Mouse (Mus musculus): Measurements from ENCODE around the gene Zfp688.
A peak's percentile ranks its signal among the peaks of the same experiment; 100 is the strongest.
"Not testable (repeated sequence)": the region's sequence is repeated elsewhere in the genome, so short reads cannot be mapped to it uniquely, and the experiment has no call there.

The Zfp688 gene

DNA sequence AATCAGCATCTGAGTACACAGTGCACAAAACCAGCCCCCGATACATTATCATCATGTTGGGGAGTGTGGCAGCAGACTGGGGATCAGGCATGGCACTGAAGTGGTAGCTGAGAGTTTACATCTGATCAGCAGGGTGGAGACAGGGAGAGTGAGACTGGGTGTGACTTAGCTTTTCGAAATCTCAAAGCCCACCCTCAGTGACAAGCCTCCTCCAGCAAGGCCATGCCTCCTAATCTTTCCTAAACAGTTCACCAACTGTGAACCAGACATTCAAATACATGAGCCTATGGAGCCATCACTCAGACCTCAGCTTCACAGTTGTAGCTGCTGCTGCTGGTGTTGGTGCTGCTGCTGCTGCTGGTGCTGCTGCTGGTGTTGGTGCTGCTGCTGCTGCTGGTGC, 10.4 kb downstream of the Zfp688 start:
- no peak for DNase-seq (ENCODE audit: low read depth, low spot score)

DNA sequence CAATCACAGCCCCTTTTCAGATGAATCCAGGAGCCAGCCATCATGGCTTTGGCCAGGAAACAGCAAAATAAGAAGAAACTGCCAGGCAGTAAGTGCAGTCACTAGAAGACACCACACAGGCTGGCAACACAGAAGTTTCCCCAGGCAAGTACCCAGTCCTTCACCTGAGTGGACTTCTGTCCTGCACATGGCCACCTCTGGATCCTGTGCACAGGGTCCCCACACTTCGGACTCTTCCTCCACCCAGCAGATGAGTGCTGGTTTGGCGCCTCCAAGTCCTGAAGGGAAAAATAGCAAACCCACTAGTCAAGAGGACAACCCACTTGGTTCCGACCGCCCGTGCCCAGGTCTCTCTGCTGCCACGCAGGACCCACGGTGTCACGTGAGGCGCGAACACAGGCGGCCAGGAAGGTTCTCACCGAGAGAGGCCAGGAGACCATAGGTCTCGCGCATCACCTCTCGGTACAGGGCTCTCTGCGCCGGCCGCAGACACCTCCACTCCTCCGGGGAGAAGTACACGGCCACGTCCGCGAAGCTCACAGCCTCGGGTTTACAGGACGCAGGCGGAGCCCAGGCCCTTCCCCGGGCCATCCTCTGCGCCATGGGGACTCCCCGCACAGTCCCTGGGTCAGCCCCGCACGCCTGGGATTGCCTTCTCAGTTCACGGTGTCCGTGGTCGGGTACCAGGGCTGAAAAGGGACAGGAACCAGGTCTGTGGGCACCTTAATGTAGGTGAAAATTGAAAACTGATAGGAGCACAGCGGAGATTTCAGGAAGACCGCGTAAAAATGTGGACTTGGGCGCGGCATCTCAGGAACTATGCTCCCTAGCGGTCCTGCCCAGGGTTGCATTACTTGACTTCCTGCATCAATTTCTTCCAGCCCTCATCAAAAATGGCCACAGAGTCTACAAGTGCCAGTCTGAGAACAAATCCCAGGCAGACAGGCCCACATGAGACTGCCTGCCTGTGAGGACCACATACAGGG, 15.6 kb downstream of the Zfp688 start, which contains the start of gene Zfp764:
Gene Zfp764 (minus strand): TSS at position 821 of the 986 bp plus-strand sequence.
- peak; percentile 75 for DNase-seq (ENCODE audit: low read depth, low spot score)

DNA sequence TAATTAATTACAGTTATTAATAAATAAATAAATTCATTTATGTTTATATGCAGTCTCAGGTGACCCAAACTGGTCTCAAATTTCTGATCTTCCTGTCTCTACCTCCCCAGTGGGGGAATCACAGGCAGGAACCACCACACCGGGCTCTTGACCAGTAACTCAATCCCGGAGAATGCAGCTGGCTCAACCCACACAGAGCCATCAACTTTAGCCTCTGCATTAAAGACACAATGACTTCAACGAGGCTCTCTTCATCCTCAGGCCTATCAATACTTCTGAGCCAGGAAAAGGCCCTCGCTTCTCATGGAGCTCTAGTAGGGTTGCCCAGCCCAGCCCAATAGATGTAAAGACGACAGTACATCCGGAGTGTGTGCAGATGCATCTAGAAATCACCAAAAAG, 17.8 kb downstream of the Zfp688 start:
- not testable (repeated sequence) for DNase-seq (ENCODE audit: low read depth, low spot score)

DNA sequence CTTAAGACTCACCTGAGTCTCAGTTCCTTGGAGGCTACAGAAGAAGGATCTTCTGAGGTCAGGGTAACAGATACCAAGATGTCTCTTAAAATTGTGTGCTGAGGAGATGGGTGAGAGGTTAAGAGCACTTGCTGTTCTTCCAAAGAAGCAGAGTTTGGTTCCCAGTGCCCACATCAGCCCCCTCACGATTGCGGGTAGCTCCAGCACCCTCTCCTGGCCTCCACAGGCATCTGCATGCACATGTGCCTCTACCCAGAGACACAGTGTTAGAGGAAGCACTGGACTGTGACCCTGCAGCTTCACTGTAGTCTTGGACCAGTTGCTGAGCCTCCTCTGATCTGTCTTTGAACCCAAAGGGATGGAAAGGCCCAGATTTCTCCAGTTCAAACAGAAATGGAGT, 18.9 kb downstream of the Zfp688 start:
- no peak for DNase-seq (ENCODE audit: low read depth, low spot score)

DNA sequence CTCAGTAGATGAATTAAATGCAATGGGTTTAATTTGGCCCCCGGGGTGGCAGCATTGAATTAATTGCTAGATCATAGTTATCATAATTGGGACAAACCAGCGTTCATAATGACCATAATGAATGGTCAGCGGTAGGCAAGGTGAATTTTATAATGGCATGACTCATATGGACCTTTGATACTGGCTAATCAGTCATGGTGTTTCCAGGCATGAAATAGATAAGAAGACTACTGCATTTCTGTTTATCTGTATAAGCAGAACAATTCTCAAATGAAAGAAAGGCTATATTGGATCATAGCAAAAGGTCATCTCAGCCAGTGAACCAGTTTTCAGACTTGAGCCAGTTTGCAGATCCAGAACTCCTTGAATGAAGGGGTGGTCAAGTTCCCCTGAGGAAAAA, 21.5 kb downstream of the Zfp688 start:
- no peak for DNase-seq (ENCODE audit: low read depth, low spot score)

DNA sequence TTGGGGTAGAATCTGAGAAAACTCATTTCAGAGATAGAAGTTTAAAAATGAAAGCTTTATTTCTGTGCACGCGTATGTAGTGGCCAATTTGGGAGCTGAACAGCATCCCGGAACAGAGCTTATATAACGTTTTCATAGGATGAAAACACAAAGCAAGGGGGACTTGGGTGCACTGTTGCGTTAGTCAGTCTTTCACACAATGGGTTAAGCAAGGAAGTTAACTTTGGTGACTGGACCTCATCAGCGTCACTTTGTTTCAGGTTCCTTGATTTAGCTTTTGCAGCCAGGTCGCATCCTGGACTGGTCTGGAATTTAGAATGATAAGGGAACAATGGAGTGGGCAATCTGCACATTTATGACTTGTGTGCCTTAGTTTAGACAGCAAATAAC, 27.9 kb downstream of the Zfp688 start:
- DNase-seq (ENCODE audit: low read depth, low spot score), result no peak

DNA sequence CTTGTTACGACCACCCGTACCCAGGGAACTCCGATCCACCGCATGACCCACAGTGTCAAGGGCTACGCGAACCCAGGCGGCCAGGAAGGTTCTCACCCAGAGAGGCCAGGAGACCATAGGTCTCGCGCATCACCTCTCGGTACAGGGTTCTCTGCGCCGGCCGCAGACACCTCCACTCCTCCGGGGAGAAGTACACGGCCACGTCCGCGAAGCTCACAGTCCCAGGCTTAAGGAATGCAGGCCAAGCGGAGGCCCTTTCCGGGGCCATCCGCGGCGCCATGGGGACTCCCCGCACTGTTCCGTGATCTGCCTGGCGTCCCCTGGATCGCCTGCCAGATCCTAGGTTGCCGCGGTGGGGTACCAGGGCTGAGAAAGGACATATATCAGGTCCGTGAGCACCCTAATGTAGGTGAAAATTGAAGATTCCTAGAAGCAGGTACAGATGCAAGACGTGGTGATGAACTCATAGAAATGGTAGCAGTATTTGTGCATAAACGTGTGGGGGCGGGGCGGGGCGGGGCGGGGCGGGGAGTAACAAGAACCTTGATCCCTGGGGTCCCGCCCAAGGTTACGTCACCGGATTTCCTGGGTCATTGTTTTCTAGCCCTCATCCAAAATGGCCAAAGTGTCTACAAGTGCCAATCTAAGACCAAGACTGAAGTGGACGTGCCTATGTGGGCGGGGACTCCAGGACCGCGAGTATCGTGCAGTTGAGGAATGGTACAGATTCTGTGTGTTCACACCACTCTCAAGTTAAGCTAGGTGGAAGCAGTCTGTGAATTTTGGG, 28.5 kb downstream of the Zfp688 start, which contains the start of gene E430018J23Rik:
Gene E430018J23Rik (minus strand): TSS at position 473 of the 787 bp plus-strand sequence.
- peak; percentile 98 for DNase-seq (ENCODE audit: low read depth, low spot score)

DNA sequence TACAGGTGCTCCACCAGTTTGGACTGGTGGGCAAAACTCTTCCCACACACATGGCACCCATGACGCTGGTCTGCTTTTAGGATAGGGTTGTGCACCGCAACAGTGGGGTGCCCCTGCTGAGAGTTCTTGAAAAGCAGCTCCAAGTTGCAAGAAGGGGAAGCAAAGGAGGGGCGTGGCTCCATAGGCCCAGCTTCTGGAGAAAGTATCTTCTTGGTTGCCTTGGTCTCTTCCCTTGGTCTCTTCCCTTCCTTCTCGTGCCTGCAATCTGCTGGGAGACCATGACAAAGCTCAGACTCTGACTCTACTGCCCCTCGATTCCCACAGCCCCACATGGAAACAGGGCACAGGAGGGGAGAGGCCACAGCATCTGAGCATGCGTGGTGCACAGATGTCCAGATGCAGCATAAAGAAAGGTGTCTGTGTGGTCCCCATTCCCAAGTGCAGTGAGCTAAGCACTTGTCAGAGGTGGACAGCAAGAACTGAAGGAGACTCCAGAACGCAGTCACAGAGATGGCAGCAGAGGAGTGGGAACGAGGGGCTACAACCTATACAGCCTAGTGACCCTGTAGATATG, 29.5 kb downstream of the Zfp688 start:
- no peak for DNase-seq (ENCODE audit: low read depth, low spot score)

DNA sequence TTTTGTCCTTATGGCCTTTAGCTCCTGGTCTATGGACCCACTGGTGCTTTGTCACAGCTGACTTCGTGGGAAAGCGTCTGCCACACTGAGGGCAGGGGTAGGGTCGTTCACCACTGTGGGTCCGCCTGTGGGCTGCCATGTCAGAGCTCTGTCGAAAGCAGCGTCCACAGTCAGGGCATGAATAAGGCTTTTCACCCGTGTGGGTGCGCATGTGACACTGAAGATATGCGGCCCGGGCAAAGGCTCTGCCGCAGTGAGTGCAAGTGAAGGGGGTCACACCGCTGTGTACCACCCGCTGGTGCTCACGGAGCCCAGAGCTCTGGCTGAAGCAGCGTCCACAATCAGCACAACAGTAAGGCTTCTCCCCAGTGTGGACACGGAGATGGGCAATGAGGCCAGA, 30.3 kb downstream of the Zfp688 start:
- no peak for DNase-seq (ENCODE audit: low read depth, low spot score)

DNA sequence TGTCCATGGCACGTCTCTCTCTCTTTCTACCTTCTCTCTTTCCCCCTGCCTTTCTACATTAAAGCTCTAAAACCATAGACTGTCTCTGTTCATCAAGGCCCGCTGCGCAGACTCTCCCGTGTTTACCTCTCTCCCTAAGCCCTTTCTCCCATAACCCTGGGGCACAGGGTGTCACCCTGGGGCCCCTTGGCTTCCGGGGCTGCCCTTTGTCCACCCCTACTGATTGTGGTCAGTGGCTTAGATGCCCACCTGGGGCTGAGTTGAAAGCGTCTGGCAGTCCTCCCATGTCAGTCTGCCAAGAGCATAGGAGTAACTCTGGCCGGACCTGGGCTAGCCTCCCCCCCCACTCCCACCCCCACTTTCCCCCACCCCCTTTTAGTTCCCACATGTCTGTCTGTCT, 31.6 kb downstream of the Zfp688 start:
- DNase-seq (ENCODE audit: low read depth, low spot score), result no peak

DNA sequence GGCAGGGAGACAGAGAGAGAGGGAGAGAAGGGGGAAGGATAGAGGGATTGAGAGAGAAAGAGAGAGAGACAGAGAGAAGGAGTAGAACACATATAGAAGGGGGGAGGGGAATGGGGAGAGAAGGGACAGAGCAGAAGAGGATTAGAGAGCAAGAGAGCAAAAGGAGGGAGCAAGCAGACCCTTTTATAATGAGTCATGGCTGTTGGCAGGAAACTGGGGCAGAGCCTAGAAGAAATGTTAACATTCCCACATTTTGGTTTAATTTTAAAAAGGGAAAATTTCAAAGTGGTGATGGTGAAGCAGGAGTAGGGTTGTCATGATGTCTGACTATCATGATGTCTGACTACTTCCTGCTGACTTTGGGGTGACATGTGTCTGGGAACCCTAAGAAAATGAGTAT, 33.7 kb downstream of the Zfp688 start:
- not testable (repeated sequence) for DNase-seq (ENCODE audit: low read depth, low spot score)

DNA sequence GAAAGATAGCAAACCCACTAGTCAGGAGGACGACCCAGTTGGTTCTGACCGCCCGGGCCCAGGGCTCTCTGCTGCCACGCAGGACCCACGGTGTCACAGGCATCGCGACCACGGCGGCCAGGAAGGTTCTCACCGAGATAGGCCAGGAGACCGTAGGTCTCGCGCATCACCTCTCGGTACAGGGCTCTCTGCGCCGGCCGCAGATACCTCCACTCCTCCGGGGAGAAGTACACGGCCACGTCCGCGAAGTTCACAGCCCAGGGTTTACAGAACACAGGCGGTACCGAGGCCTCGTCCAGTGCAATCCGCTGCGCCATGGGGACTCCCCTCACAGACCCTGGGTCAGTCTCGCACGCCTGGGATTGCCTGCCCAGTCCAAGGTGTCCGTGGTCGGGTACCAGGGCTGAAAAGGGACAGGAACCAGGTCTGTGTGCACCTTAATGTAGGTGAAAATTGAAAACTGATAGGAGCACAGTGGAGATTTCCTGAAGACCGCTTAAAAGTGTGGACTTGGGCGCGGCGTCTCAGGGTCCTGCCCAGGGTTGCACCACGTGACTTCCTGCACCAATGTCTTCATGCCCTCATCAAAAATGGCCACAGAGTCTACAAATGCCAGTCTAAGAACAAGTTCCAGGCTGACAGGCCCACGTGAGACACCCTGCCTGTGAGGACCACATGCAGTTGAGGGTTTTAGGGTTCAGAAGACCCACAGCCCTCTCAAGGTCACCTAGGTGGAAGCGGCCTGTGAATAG, 35.1 kb downstream of the Zfp688 start, which contains the start of gene 9130019O22Rik:
Gene 9130019O22Rik (minus strand): TSS at position 526 of the 752 bp plus-strand sequence.
- peak; percentile 79 for DNase-seq (ENCODE audit: low read depth, low spot score)

DNA sequence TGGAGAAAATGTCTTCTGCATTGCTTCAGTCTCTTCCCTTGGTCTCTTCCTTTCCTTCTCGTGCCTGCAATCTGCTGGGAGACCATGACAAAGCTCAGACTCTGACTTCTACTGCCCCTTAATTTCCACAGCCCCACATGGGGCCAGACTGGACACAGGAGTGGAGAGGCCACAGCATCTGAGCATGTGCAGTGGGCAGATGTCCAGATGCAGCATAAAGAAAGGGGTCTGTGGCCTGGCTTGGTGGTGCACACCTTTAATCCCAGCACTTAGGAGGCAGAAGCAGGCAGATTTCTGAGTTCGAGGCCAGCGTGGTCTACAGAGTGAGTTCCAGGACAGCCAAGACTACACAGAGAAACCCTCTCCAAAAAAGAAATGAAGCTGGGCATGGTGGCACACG, 36.3 kb downstream of the Zfp688 start:
- not testable (repeated sequence) for DNase-seq (ENCODE audit: low read depth, low spot score)

DNA sequence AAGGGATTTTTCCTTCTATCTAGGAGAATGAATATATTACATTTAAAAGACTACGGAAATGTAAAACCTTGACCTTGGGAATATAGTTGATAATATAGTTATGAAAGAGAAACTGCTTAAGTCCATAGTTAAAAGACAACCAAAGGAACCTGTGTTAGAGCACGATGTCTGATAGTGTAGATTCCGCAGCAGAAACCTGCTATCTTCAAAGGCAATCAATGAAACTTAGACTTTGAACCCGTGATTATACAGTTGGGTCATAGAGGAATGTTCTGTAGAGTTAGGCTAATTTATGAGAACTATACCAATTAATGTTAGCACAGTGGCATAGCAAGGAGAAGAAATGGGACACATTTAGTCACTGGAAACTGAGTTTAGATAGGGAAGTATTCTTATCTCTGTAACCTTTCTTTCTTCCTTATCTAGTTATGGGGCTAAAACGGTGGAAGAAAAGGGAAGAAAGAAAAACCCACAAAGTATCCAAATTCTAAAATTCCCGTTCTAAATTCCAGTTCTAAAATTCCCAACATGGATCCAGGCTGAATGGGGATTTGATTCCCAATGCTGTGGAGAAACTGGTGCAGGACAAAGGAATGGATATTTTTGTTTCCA, 43.5 kb downstream of the Zfp688 start:
- DNase-seq (ENCODE audit: low read depth, low spot score), result no peak

DNA sequence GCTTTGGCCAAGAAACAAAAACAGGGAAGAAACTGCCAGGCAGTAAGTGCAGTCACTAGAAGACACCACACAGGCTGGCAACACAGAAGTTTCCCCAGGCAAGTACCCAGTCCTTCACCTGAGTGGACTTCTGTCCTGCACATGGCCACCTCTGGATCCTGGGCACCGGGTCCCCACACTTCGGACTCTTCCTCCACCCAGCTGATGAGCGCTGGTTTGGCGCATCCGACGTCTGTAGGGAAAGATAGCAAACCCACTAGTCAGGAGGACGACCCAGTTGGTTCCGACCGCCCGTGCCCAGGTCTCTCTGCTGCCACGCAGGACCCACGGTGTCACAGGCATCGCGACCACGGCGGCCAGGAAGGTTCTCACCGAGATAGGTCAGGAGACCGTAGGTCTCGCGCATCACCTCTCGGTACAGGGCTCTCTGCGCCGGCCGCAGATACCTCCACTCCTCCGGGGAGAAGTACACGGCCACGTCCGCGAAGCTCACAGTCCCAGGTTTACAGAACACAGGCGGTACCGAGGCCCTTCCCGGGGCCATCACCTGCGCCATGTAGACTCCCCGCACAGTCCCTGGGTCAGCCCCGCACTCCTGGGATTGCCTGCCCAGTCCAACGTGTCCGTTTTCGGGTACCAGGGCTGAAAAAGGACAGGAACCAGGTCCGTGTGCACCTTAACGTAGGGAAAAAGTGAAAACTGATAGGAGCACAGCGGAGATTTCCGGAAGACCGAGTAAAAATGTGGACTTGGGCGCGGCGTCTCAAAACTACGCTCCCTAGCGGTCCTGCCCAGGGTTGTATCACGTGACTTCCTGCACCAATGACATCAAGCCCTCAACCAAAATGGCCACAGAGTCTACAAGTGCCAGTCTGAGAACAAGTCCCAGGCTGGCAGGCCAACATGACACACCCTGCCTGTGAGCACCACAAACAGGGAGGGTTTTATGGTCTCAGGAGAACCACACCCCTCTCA, 46.3 kb downstream of the Zfp688 start, which contains the start of gene Zfp747:
Gene Zfp747 (minus strand): TSS at position 780 of the 975 bp plus-strand sequence.
- DNase-seq (ENCODE audit: low read depth, low spot score), result peak; percentile 81

DNA sequence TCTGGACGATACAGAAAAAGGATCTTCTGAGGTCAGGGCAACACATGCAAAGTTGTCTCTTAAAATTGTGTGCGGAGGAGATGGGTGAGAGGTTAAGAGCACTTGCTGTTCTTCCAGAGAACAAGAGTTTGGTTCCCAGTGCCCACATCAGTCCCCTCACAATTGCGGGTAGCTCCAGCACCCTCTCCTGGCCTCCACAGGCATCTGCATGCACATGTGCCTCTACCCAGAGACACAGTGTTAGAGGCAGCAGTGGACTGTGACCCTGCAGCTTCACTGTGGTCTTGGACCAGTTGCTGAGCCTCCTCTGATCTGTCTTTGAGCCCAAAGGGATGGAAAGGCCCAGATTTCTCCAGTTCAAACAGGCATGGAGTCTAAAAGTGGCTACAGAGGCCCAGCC, 50.0 kb downstream of the Zfp688 start:
- not testable (repeated sequence) for DNase-seq (ENCODE audit: low read depth, low spot score)

DNA sequence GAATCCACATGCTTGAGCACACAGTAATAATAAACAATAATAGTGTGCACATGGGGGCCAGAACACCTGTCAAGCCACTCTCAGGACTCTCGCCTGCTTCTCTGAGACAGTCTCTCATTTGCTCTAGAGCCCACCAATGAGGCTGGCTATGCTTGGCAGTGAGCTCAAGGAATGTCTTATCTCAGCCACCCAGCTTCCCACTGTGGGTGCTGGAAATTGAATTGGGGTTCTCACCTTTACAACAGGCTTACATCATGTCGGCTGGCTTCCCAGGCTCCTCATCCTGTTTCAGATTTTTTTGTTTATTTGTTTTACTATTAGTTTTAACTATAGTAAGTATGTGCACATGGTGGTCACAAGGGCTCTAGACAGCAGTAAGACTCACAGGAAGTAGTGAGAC, 50.7 kb downstream of the Zfp688 start:
- no peak for DNase-seq (ENCODE audit: low read depth, low spot score)
